Mouse (Mus musculus) layer of hippocampus, adult 8-10 months (tissue): ENCODE data around the gene Kif26b. TPM values are rescaled to one million over a fixed set of nuclear protein-coding genes. Genes with fewer than 3 reads are reported as not detected.

ENCODE experiments used
- DNase-seq, 2 experiments: peaks; one replicate each; pipeline ENCODE4 v3.0.0; 2022; ENCODE audit warnings: low spot score in 2 of 2
- total RNA-seq, 4 experiments: library from RNA; stranded (reverse); gene quantifications; 2 replicates each; pipeline ENCODE4 v1.2.4; 2022

The Kif26b gene
- total RNA-seq, 4 experiments from 2014 or later, result 14.4 to 21.3 (median 17.9) TPM

DNA sequence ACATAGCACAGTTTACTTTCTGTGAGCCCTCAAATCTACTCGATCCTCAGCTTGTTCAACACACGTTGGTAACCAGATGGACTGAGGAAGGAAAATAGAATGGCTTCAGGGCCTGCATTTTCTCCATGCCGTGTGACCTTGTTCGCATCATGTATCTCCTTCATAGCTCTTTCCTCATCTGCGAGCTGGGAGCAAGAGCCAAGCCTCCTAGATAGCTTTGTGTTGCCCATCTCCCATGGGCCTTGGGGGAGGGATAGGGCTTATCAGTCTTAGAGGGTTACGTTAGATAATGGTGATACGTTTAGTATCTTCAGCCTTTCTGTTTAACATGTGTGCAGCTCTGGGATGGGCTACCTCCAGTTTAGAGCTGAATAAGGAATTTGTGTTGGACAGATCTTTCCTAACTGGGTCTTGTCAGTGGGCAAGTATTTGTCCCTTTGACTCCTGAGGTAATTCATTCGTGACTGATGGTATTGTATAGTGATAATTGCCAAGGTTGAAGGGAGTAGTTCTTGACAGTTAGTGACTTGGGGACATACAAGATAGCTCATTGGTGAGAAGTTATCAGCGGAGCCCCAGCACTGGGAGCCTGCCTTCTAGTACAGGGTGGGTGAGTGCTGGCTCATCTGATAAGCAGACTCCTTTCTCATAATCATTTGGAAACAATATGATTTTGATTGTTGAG lies 183.4 kb downstream of the Kif26b start:
- DNase-seq, result no peak

DNA sequence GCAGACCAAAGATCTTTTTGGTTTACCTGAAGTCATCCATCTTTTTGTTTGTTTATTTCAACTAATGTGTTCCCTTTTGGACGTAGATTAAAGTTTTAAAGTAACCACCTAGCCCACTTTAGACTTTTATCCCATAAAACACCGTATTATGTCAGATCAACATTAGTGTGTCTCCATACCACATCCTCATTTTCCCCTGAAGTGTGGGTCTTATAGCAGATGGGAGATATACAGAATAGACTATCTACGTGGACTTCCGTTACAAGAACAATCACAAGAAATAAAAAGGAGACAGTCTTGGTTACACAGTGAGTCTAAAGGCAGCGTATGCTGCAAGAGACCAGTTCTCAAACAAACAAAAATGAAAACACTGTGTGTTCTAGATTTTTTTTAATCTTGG lies 185.3 kb downstream of the Kif26b start:
- no peak for DNase-seq

GRCm38 (mm10) chr1:178716411-178716810 lies 187.5 kb downstream of the Kif26b start:
- no peak for DNase-seq

DNA sequence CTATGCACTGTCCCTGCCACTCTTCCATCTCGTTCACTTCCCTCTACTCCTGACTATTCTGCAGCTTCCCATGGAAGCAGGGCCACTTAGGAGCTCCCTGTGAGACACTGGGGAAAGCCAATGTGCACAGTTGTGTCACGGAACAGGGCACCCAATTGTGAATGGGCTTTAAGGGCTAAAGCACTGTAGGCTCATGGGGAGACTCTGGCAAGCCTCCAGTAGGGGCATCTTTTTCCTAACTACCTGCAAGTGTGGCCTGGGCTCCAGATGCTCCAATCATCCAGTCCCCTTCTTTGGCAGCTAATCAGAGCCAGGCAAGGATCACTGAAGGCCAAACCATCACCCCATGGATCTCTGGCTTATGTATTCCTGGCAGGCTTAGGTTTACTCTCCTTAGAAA lies 191.9 kb downstream of the Kif26b start:
- DNase-seq, result no peak

GRCm38 (mm10) chr1:178722793-178723192 lies 193.9 kb downstream of the Kif26b start:
- no peak for DNase-seq

GRCm38 (mm10) chr1:178725536-178725935 lies 196.6 kb downstream of the Kif26b start:
- DNase-seq, result no peak

DNA sequence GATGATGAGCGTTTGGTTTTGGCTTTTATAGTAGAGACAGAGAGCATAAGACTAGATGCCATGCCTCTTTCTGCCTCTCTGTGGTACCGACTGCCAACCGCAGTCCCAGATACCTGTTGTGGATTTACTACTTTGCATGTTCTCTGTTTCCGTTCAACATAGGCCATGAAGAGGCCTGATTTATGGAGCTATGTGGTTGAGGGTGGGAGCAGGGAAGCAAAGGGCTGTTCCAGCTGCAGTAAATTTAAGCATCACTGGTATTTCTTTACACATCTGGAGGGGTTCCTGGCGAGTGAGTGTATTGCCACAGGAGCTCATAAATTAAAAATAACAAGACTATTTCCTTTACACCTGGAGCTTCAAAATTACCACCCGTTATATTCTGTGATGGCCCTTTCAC lies 199.3 kb downstream of the Kif26b start:
- DNase-seq, result no peak

- DNase-seq, result no peak
Observed at GRCm38 (mm10) chr1:178730271-178730670, 201.3 kb downstream of the Kif26b start.

DNA sequence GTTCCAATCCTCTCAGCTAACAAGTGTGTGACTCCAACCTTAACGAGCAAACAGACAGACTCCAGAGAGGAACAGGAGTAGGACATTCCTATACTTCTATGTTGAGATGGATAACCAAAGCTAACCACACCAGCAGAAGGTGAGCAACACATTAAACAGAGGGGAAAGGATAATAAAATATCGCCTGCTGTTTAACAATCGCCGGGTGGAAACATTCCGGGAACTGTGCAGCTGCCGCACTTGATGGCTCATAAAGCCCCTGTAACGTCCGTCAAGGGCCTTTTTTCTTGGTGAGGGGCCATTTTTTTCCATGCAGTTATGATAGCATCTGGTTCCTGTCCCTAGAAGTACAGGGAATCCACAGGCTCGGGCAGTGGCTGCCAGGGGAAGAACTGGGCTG lies 204.1 kb downstream of the Kif26b start:
- no peak for DNase-seq

- no peak for DNase-seq
Observed at GRCm38 (mm10) chr1:178734576-178734975, 205.7 kb downstream of the Kif26b start.

DNA sequence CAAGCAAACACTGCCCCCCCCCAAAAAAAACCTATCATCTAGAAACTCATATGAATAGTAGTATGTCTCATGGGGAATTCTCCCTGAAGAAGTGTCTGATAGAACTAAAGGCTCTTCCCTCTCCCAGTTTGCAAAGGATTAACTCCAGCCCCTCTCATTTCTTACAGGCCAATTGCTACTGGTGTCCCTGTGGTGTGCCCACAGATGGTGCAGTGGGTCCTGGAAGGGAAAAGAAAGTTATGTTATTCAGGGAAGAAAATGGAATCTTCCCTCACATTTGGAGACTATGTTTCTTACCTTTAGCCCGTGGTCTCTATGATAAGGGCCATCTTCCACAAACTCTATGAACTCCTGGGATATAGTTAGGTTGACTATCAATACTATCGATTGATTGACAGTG lies 208.0 kb downstream of the Kif26b start:
- no peak for DNase-seq

DNA sequence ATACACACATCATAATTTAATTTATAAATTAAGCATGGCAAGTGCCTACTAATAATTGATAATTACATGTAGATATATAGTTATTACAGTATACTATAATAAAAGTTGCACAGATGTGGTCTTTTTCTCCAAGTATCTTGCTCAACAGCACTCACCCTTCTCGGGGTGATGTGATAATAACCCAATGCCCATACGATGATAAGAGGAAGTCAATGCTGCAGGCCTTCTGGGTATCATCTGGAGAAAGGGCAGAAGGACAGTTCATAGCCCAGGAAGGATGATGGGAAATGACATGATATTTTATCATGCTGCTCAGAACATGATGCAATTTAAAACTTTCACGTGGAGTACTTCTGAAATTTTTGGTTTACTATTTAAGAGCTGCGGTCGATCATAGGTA lies 214.9 kb downstream of the Kif26b start:
- DNase-seq, result no peak

- no peak for DNase-seq
Observed at GRCm38 (mm10) chr1:178744526-178744925, 215.6 kb downstream of the Kif26b start.

- no peak for DNase-seq
Observed at GRCm38 (mm10) chr1:178744961-178745360, 216.0 kb downstream of the Kif26b start.

DNA sequence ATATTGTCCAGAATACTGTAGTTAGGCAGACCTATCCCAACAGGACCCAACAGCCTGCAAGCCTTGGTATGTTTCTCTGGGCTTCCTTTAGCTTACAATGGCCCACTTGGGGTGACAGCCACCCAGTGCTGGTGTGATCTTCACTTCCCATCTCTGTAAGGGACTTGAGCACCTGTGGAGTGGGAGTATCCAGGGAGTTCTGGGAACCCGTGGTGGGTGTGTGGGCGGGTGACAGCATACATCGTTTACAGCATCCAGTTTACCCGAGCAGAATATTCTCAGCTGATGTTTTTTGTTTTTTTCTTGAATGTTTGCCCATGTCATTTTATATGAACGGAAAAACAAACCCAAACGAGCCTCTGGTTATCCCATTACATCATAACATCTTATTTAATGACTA lies 216.5 kb downstream of the Kif26b start:
- peak; percentile 45 to 49 for DNase-seq

GRCm38 (mm10) chr1:178747279-178748221 lies 218.6 kb downstream of the Kif26b start:
- DNase-seq, result peak in 1 of 2 experiments; percentile 18

GRCm38 (mm10) chr1:178748222-178748600 lies 219.3 kb downstream of the Kif26b start:
- DNase-seq, result no peak

DNA sequence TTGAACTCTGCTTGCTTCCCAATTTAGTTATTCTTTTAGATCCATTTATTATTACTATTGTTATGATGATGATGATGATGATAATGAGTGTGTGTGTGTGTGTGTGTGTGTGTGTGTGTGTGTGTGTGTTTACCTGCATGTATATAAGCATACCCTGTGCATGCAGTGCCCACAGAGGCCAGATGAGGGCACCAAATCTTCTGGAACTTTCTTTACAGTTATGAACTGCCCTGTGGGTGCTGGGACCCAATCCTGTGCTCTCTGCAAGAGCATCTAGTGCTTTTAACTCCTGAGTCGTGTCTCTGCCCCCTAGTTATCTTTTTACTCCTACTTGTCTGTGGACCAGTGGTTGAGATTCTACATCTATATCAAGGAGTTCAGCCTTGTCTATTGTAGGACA lies 219.7 kb downstream of the Kif26b start:
- DNase-seq, result no peak

DNA sequence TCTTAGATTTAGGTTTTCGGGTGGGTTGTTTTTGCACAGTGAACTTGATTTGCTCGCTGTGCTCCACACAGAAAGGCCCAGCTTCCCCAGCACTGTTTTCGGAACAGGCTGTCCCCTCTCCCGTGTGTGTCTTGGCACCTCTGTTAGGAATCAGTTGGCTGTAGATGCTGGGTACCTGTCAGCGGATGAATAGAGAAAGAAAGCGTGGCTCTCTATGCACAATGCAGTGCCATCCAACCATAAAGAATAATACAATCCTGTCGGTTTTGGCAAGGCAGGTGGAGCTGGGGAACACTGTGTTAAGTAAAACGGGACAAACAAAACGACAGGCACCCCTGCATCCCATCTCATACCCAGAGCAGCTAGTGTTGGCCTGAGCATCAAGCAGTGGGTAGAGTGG lies 220.9 kb downstream of the Kif26b start:
- no peak for DNase-seq

- no peak for DNase-seq
Observed at GRCm38 (mm10) chr1:178758441-178758840, 229.5 kb downstream of the Kif26b start.

GRCm38 (mm10) chr1:178762125-178762741 lies 233.3 kb downstream of the Kif26b start:
- no peak for DNase-seq

DNA sequence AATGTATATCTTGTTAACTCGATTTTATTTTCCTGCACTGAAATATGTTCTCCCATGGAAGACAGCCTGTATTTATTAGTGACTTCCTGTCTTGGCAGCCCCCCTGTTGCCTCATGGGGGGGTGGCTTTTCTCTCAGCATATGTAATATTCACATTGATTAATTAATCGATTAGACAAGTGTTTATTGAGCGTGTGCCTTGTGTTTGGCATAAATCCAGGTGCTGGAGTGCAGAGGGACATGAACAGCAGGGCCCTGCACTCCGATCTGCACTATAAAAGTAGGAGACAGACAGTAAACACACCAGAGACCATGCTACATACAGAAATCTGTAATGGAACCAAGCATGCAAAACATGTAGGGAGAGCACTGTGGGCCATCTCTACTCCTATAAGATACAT lies 236.0 kb downstream of the Kif26b start:
- DNase-seq, result no peak
